Mouse (Mus musculus): ENCODE data around the gene Nup93. TPM values are rescaled to one million over a fixed set of nuclear protein-coding genes. Genes with fewer than 3 reads are reported as not detected.
A peak's percentile ranks its signal among the peaks of the same experiment; 100 is the strongest.

Gene Nup93
- polyA plus RNA-seq, 1 experiment from 2014 or later = 135 TPM

DNA sequence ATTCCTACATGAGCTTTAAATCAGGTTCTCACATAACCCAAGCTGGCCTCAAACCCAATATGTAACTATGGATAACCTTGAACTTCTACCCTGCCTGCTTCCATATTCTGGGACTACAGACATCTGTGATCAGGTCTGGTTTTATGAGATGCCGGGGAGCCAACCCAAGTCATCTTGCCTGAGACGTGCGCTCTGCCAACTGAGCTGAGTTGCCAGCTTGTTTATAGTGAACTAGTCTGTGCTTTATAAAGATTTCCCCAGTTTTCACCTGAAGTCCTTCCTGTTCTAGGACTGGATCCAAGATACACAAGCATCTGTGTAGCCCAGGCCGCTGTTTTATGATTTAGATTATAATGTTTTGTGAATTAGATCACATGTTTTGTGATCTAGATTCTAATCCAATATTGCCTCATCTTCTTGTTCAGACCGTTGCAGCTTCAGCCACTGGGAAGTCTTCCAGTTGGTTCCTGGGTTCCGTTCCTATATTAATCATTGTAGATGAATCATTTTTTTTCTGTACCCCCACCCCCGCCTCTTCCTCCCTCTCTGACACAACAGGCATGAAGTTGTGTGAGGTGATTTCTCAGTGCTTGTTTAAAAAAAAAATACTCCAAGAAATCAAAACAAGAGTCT is 19.7 kb upstream of the Nup93 start:
- no peak overlapping the region for H3K27ac ChIP-seq (ENCODE audit: low read depth, low read length)
- no peaks in the 10 kb centered on the region for H3K36me3 ChIP-seq (ENCODE audit: control insufficient read depth, insufficient read depth, low read length)
- no peak overlapping the region for H3K9ac ChIP-seq (ENCODE audit: low read length)
- DNase-seq (ENCODE audit: low spot score) (no peak), ATAC-seq (replicated peaks; ENCODE audit: low FRiP score) (no peak)
- no peak overlapping the region for H3K4me3 ChIP-seq (ENCODE audit: low read depth, low read length)
- H3K4me1 ChIP-seq (replicated peaks; ENCODE audit: control insufficient read depth, insufficient read depth, low read length) = 0 out of 2 replicates have a peak, but pooled peaks cover 4% of the 10 kb centered on the region
- no peak overlapping the region for H3K4me2 ChIP-seq (ENCODE audit: low read depth, low read length, severe bottlenecking)
- 93% methylated on average over 7 of the region's 7 CpGs for WGBS
- no peaks in the 10 kb centered on the region for H3K9me3 ChIP-seq (ENCODE audit: control insufficient read depth, low read length)
- H3K27me3 ChIP-seq (ENCODE audit: control insufficient read depth, insufficient read depth, low read length) = no peaks in the 10 kb centered on the region

DNA sequence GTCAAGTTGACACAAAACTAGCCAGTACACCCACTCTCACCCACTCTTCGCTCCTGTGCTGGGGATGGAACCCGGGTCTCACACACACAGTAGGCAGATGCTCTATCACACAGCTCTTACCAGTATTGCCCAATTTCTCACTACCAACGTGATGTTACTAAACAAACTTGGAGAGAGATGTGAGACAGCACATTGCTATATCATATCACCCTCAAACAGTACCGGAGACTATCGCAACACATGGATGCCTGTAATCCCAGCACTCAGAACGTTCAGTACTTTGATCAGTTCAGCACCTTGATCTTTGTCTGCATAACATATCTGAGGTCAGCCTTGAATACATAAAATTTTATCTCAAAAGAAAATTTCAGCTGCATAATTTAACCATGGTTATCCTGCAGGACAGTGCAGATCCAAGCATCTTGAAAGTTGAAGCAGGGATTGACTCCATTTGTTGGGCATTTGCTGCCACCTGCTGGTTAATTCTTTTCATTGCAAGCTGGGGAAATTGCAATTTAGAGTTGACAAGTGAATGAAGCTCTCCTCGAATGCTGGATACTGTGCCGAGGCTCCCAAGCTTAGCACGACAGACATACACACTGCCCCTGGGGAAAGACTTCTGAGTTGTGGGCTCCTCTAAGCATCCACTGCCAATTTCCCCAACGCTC is 15.0 kb upstream of the Nup93 start:
- H3K4me3 ChIP-seq (ENCODE audit: low read depth, low read length) = no peak overlapping the region
- H3K36me3 ChIP-seq (ENCODE audit: control insufficient read depth, insufficient read depth, low read length) = no peaks in the 10 kb centered on the region
- no peaks in the 10 kb centered on the region for H3K4me1 ChIP-seq (replicated peaks; ENCODE audit: control insufficient read depth, insufficient read depth, low read length)
- no peaks in the 10 kb centered on the region for H3K27me3 ChIP-seq (ENCODE audit: control insufficient read depth, insufficient read depth, low read length)
- no peak overlapping the region for H3K27ac ChIP-seq (ENCODE audit: low read depth, low read length)
- no peak overlapping the region for H3K9ac ChIP-seq (ENCODE audit: low read length)
- H3K4me2 ChIP-seq (ENCODE audit: low read depth, low read length, severe bottlenecking) = no peak overlapping the region
- no peaks in the 10 kb centered on the region for H3K9me3 ChIP-seq (ENCODE audit: control insufficient read depth, low read length)
- 46% methylated on average over 10 of the region's 10 CpGs for WGBS
- ATAC-seq (replicated peaks; ENCODE audit: low FRiP score) (peak; percentile 49), DNase-seq (ENCODE audit: low spot score) (peak; percentile 79)

DNA sequence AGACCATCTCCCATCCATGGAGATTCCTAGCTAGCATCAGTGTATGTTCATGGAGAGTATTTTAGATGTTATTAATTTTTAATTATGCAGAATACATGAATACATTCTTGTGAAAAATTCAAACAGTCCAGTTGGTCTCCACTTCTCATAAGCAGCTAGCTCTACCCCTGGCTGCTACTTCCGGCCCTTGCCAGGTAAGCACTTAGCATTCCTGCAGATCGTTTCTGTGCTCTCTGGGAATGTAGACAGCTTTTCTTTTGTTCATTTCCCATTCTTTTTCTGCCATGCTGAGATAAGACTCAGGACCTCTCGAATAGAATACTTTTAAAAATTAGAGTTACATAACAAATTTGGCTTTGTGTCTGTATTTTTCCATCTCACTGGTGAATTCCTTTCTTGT is 10.3 kb upstream of the Nup93 start:
- H3K4me1 ChIP-seq (replicated peaks; ENCODE audit: control insufficient read depth, insufficient read depth, low read length) = no peaks in the 10 kb centered on the region
- WGBS = 74% methylated on average over 3 of the region's 3 CpGs
- no peaks in the 10 kb centered on the region for H3K27me3 ChIP-seq (ENCODE audit: control insufficient read depth, insufficient read depth, low read length)
- H3K4me2 ChIP-seq (ENCODE audit: low read depth, low read length, severe bottlenecking) = no peak overlapping the region
- H3K27ac ChIP-seq (ENCODE audit: low read depth, low read length) = no peak overlapping the region
- H3K9ac ChIP-seq (ENCODE audit: low read length) = no peak overlapping the region
- DNase-seq (ENCODE audit: low spot score) = no peak
- no peak overlapping the region for H3K4me3 ChIP-seq (ENCODE audit: low read depth, low read length)
- no peak for ATAC-seq (replicated peaks; ENCODE audit: low FRiP score)
- H3K36me3 ChIP-seq (ENCODE audit: control insufficient read depth, insufficient read depth, low read length) = no peaks in the 10 kb centered on the region
- no peaks in the 10 kb centered on the region for H3K9me3 ChIP-seq (ENCODE audit: control insufficient read depth, low read length)

DNA sequence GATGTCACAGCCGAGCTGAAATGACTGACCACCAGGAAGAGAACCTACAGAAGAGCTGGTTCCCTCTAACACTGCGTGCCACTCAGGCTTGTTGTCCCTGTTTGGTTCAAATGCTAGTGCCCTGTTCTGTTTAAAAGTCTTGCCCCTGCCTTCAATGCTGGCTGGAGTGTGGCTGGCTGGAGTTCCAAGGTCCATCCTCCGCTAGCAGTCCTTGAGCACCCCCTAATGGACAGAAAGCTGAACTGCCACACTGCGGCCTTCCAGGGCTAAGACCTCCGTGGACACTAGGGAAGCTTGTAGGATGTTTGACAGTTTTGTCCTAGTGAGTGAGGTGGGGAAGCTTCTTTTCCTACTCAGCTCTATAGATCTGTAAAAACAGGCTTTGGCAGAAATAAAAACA is 8.6 kb upstream of the Nup93 start:
- Histone ChIP-seq H3K27me3 (ENCODE audit: control insufficient read depth, insufficient read depth, low read length) (no peaks in the 10 kb centered on the region), H3K27ac (ENCODE audit: low read depth, low read length) (no peak overlapping the region), H3K36me3 (ENCODE audit: control insufficient read depth, insufficient read depth, low read length) (no peaks in the 10 kb centered on the region), H3K9me3 (ENCODE audit: control insufficient read depth, low read length) (no peaks in the 10 kb centered on the region), H3K9ac (ENCODE audit: low read length) (no peak overlapping the region), H3K4me1 (replicated peaks; ENCODE audit: control insufficient read depth, insufficient read depth, low read length) (no peaks in the 10 kb centered on the region), H3K4me2 (ENCODE audit: low read depth, low read length, severe bottlenecking) (no peak overlapping the region), H3K4me3 (ENCODE audit: low read depth, low read length) (no peak overlapping the region)
- WGBS = 20% methylated on average over 5 of the region's 5 CpGs
- 0 out of 2 replicates have a peak, but pooled peaks have one; percentile 46 for ATAC-seq (replicated peaks; ENCODE audit: low FRiP score)
- peak; percentile 90 for DNase-seq (ENCODE audit: low spot score)

DNA sequence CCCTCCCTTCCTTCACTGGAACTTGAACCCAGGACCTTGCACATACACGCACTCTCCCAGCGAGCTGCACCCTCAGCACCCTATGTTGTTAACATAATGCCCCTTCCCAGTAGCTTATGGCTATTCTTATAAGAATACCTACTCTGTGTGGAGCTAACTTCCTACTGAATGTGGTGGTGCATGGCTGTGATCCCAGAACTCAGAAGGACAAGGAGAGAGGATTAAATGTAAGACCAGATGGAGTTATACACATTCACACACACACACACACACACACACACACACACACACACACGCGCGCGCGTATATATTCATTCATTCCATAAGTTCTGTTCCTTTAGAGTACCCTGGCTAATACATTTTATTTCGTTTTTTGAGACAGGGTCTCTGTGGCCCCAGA is 8.1 kb upstream of the Nup93 start:
- Histone ChIP-seq H3K27ac (ENCODE audit: low read depth, low read length) (no peak overlapping the region), H3K4me2 (ENCODE audit: low read depth, low read length, severe bottlenecking) (no peak overlapping the region), H3K4me3 (ENCODE audit: low read depth, low read length) (no peak overlapping the region), H3K9ac (ENCODE audit: low read length) (no peak overlapping the region), H3K4me1 (replicated peaks; ENCODE audit: control insufficient read depth, insufficient read depth, low read length) (no peaks in the 10 kb centered on the region), H3K9me3 (ENCODE audit: control insufficient read depth, low read length) (no peaks in the 10 kb centered on the region), H3K36me3 (ENCODE audit: control insufficient read depth, insufficient read depth, low read length) (no peaks in the 10 kb centered on the region), H3K27me3 (ENCODE audit: control insufficient read depth, insufficient read depth, low read length) (no peaks in the 10 kb centered on the region)
- 82% methylated on average over 8 of the region's 8 CpGs for WGBS
- DNase-seq (ENCODE audit: low spot score) (no peak), ATAC-seq (replicated peaks; ENCODE audit: low FRiP score) (0 out of 2 replicates have a peak, but pooled peaks have one; percentile 44)

DNA sequence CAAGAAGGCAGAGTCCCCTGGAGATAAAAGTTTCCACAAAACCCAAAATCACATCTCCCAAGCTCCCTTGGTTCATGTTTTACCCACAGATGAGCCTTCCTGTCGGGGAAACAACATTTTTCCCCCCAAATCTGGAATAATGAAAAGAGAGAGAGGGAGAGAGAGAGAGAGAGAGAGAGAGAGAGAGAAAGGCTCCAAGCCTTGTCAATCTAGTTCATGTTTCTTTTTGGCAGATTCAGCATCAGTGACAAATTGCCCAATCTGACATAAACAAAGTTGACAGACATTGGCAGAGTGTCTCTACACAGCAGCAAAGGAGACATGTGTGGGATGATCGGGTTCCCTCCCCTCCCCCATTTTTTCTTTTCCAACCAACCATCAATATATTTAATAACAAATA is 6.9 kb upstream of the Nup93 start:
- Histone ChIP-seq H3K9me3 (ENCODE audit: control insufficient read depth, low read length) (no peaks in the 10 kb centered on the region), H3K4me2 (ENCODE audit: low read depth, low read length, severe bottlenecking) (no peak overlapping the region), H3K27me3 (ENCODE audit: control insufficient read depth, insufficient read depth, low read length) (no peaks in the 10 kb centered on the region), H3K27ac (ENCODE audit: low read depth, low read length) (no peak overlapping the region), H3K9ac (ENCODE audit: low read length) (no peak overlapping the region), H3K4me1 (replicated peaks; ENCODE audit: control insufficient read depth, insufficient read depth, low read length) (no peaks in the 10 kb centered on the region), H3K4me3 (ENCODE audit: low read depth, low read length) (no peak overlapping the region), H3K36me3 (ENCODE audit: control insufficient read depth, insufficient read depth, low read length) (no peaks in the 10 kb centered on the region)
- 84% methylated on average over 2 of the region's 2 CpGs for WGBS
- DNase-seq (ENCODE audit: low spot score) (no peak), ATAC-seq (replicated peaks; ENCODE audit: low FRiP score) (no peak)

DNA sequence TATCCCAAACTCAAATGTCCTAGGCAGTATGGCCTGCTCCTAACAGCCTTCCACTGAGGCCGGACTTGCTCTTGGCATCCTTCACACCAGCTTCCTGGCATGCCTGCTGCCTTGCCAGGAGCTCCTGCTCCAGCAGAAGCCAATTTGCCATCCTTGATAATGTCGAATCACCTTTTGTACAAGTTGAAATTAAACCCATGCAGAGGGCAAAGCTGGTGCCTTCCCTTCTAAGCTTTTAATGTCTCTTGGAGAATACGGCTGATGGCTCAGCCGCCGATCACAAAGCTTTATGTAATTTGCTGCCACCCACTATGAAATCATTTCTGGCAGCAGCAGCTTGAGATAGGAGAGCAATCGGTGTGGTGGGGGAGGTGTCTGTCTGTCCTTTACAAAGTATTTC is 4.7 kb upstream of the Nup93 start:
- 84% methylated on average over 6 of the region's 6 CpGs for WGBS
- no peak overlapping the region for H3K27ac ChIP-seq (ENCODE audit: low read depth, low read length)
- no peaks in the 10 kb centered on the region for H3K36me3 ChIP-seq (ENCODE audit: control insufficient read depth, insufficient read depth, low read length)
- H3K9ac ChIP-seq (ENCODE audit: low read length) = no peak overlapping the region
- no peak for ATAC-seq (replicated peaks; ENCODE audit: low FRiP score)
- no peak for DNase-seq (ENCODE audit: low spot score)
- H3K27me3 ChIP-seq (ENCODE audit: control insufficient read depth, insufficient read depth, low read length) = no peaks in the 10 kb centered on the region
- H3K4me2 ChIP-seq (ENCODE audit: low read depth, low read length, severe bottlenecking) = no peak overlapping the region
- H3K4me3 ChIP-seq (ENCODE audit: low read depth, low read length) = no peak overlapping the region
- H3K4me1 ChIP-seq (replicated peaks; ENCODE audit: control insufficient read depth, insufficient read depth, low read length) = peaks cover 3% of the 10 kb centered on the region; the same call in 1 of the 2 replicates
- no peaks in the 10 kb centered on the region for H3K9me3 ChIP-seq (ENCODE audit: control insufficient read depth, low read length)

DNA sequence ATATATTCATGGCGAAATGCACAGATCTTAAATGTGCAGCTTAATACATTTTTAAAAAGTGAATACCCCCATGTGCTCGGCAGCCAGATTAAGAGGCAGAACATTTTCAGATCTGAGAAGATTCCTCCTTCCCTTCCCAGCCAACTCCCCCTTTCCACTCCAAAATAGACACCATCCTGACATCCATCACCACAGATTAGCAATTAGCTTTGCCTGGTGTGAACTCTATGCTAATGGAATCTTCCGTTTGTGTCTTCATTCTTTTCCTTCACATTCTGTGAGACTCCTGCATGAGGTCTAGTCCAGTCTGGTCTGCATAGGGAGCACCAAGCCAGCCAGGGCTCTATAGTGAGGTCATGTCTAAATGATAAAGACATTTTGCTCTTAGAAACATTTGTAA is 4.1 kb upstream of the Nup93 start:
- 78% methylated on average over 3 of the region's 3 CpGs for WGBS

DNA sequence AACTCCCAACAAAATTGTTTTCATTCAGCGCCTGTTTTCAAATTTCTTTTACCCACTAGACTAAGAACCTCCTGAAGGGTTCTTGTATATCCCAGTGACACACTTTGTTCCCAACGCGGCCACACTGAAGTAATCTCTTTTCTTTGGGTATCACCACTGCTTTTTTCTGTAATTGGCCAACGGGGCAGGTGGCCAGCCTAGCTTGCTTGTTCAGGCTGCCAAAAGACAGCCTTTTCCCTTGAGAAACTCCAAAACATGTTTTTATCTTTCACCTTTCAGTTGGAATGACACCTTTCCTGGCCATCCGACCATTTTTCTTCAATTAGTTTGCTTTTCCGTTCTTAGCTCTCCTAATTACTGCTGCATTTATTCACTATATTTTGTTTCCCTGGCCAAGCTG is 545 bp upstream of the Nup93 start:
- no peak for DNase-seq (ENCODE audit: low spot score)
- no peak for ATAC-seq (replicated peaks; ENCODE audit: low FRiP score)
- Histone ChIP-seq H3K4me2 (ENCODE audit: low read depth, low read length, severe bottlenecking) (peak overlapping the region; percentile 92), H3K27me3 (ENCODE audit: control insufficient read depth, insufficient read depth, low read length) (no peaks in the 10 kb centered on the region), H3K4me1 (replicated peaks; ENCODE audit: control insufficient read depth, insufficient read depth, low read length) (peaks cover 5% of the 10 kb centered on the region; the same call in 1 of the 2 replicates), H3K27ac (ENCODE audit: low read depth, low read length) (no peak overlapping the region), H3K9me3 (ENCODE audit: control insufficient read depth, low read length) (no peaks in the 10 kb centered on the region), H3K36me3 (ENCODE audit: control insufficient read depth, insufficient read depth, low read length) (no peaks in the 10 kb centered on the region), H3K4me3 (ENCODE audit: low read depth, low read length) (peak overlapping the region; percentile 84), H3K9ac (ENCODE audit: low read length) (no peak overlapping the region; the same call in 1 of the 2 replicates)
- WGBS = 50% methylated on average over 6 of the region's 6 CpGs

More for the DNA sequence above, 4.1 kb upstream of the Nup93 start:
- no peak for DNase-seq (ENCODE audit: low spot score)
- no peak overlapping the region for H3K9ac ChIP-seq (ENCODE audit: low read length)
- no peak for ATAC-seq (replicated peaks; ENCODE audit: low FRiP score)
- H3K36me3 ChIP-seq (ENCODE audit: control insufficient read depth, insufficient read depth, low read length) = no peaks in the 10 kb centered on the region
- H3K4me3 ChIP-seq (ENCODE audit: low read depth, low read length) = no peak overlapping the region
- H3K9me3 ChIP-seq (ENCODE audit: control insufficient read depth, low read length) = no peaks in the 10 kb centered on the region
- H3K27me3 ChIP-seq (ENCODE audit: control insufficient read depth, insufficient read depth, low read length) = no peaks in the 10 kb centered on the region
- peaks cover 4% of the 10 kb centered on the region; the same call in 1 of the 2 replicates for H3K4me1 ChIP-seq (replicated peaks; ENCODE audit: control insufficient read depth, insufficient read depth, low read length)
- no peak overlapping the region for H3K4me2 ChIP-seq (ENCODE audit: low read depth, low read length, severe bottlenecking)
- no peak overlapping the region for H3K27ac ChIP-seq (ENCODE audit: low read depth, low read length)
